Mouse (Mus musculus): ENCODE measurements around the gene Bmp6. TPM values are rescaled to one million over a fixed set of nuclear protein-coding genes. Genes with fewer than 3 reads are reported as not detected.

Gene Bmp6
- polyA plus RNA-seq, 1 experiment from 2014 or later: 2.5 TPM

GRCm38 (mm10) chr13:38359045-38359444, 14.1 kb downstream of the Bmp6 start:
- 63% methylated on average over 4 of the region's 4 CpGs for WGBS
- H3K27ac ChIP-seq: no peak overlapping the region
- H3K4me2 ChIP-seq: no peak overlapping the region

GRCm38 (mm10) chr13:38362751-38363150, 17.8 kb downstream of the Bmp6 start:
- Histone ChIP-seq H3K4me3 (replicated peaks) (no peak overlapping the region), H3K9ac (no peak overlapping the region), H3K4me1 (no peaks in the 10 kb centered on the region), H3K36me3 (no peaks in the 10 kb centered on the region), H3K9me3 (replicated peaks) (no peaks in the 10 kb centered on the region), H3K27ac (no peak overlapping the region), H3K4me2 (no peak overlapping the region), H3K27me3 (no peaks in the 10 kb centered on the region)
- no peak for ATAC-seq (replicated peaks; ENCODE audit: low FRiP score)
- 53% methylated on average over 4 of the region's 4 CpGs for WGBS

More at GRCm38 (mm10) chr13:38359045-38359444, 14.1 kb downstream of the Bmp6 start:
- Histone ChIP-seq H3K4me1 (peaks cover under 1% of the 10 kb centered on the region; the same call in 1 of the 2 replicates), H3K9ac (no peak overlapping the region), H3K4me3 (replicated peaks) (no peak overlapping the region), H3K27me3 (no peaks in the 10 kb centered on the region; the same call in 1 of the 2 replicates), H3K9me3 (replicated peaks) (no peaks in the 10 kb centered on the region), H3K36me3 (no peaks in the 10 kb centered on the region)
- no peak for ATAC-seq (replicated peaks; ENCODE audit: low FRiP score)

- ATAC-seq (replicated peaks; ENCODE audit: low FRiP score): no peak
- no peaks in the 10 kb centered on the region for H3K27me3 ChIP-seq
- 82% methylated on average over 7 of the region's 7 CpGs for WGBS
- H3K9me3 ChIP-seq (replicated peaks): no peaks in the 10 kb centered on the region
- H3K4me1 ChIP-seq: no peaks in the 10 kb centered on the region
- no peak overlapping the region for H3K27ac ChIP-seq
- no peak overlapping the region for H3K4me2 ChIP-seq
- no peaks in the 10 kb centered on the region for H3K36me3 ChIP-seq
- no peak overlapping the region for H3K9ac ChIP-seq
- no peak overlapping the region for H3K4me3 ChIP-seq (replicated peaks)
Observed at GRCm38 (mm10) chr13:38363869-38364268, 19.0 kb downstream of the Bmp6 start.

GRCm38 (mm10) chr13:38369624-38370023, 24.7 kb downstream of the Bmp6 start:
- H3K4me2 ChIP-seq: no peak overlapping the region
- WGBS: 49% methylated on average over 5 of the region's 5 CpGs
- H3K36me3 ChIP-seq: no peaks in the 10 kb centered on the region
- H3K9me3 ChIP-seq (replicated peaks): no peaks in the 10 kb centered on the region
- H3K4me1 ChIP-seq: peaks cover 5% of the 10 kb centered on the region; the same call in 1 of the 2 replicates
- H3K27me3 ChIP-seq: no peaks in the 10 kb centered on the region
- no peak overlapping the region for H3K27ac ChIP-seq
- H3K4me3 ChIP-seq (replicated peaks): no peak overlapping the region
- 0 out of 2 replicates have a peak, but pooled peaks have one; percentile 43 for ATAC-seq (replicated peaks; ENCODE audit: low FRiP score)
- H3K9ac ChIP-seq: no peak overlapping the region

- H3K4me3 ChIP-seq (replicated peaks): no peak overlapping the region
- no peaks in the 10 kb centered on the region for H3K9me3 ChIP-seq (replicated peaks)
- H3K27me3 ChIP-seq: no peaks in the 10 kb centered on the region
- H3K36me3 ChIP-seq: no peaks in the 10 kb centered on the region
- WGBS: 23% methylated on average over 6 of the region's 6 CpGs
- H3K4me1 ChIP-seq: peaks cover 3% of the 10 kb centered on the region; the same call in 1 of the 2 replicates
- no peak overlapping the region for H3K27ac ChIP-seq
- no peak overlapping the region for H3K4me2 ChIP-seq
- H3K9ac ChIP-seq: no peak overlapping the region
- no peak for ATAC-seq (replicated peaks; ENCODE audit: low FRiP score)
Observed at GRCm38 (mm10) chr13:38376071-38376470, 31.2 kb downstream of the Bmp6 start.

- H3K4me2 ChIP-seq: no peak overlapping the region
- ATAC-seq (replicated peaks; ENCODE audit: low FRiP score): no peak
- H3K27me3 ChIP-seq: no peaks in the 10 kb centered on the region
Observed at GRCm38 (mm10) chr13:38377355-38377754, 32.4 kb downstream of the Bmp6 start.

GRCm38 (mm10) chr13:38379806-38380205, 34.9 kb downstream of the Bmp6 start:
- Histone ChIP-seq H3K9me3 (replicated peaks) (no peaks in the 10 kb centered on the region), H3K9ac (no peak overlapping the region), H3K36me3 (no peaks in the 10 kb centered on the region), H3K27ac (no peak overlapping the region), H3K4me2 (no peak overlapping the region), H3K4me1 (peaks cover 3% of the 10 kb centered on the region; the same call in 1 of the 2 replicates), H3K4me3 (replicated peaks) (no peak overlapping the region), H3K27me3 (no peaks in the 10 kb centered on the region)
- ATAC-seq (replicated peaks; ENCODE audit: low FRiP score): no peak
- 86% methylated on average over 5 of the region's 5 CpGs for WGBS

More at GRCm38 (mm10) chr13:38377355-38377754, 32.4 kb downstream of the Bmp6 start:
- WGBS: 87% methylated on average over 9 of the region's 9 CpGs
- no peak overlapping the region for H3K27ac ChIP-seq
- H3K9ac ChIP-seq: no peak overlapping the region
- H3K4me3 ChIP-seq (replicated peaks): no peak overlapping the region
- peaks cover 3% of the 10 kb centered on the region; the same call in 1 of the 2 replicates for H3K4me1 ChIP-seq
- H3K9me3 ChIP-seq (replicated peaks): no peaks in the 10 kb centered on the region
- no peaks in the 10 kb centered on the region for H3K36me3 ChIP-seq

GRCm38 (mm10) chr13:38386035-38386559, 41.2 kb downstream of the Bmp6 start:
- Histone ChIP-seq H3K4me2 (no peak overlapping the region), H3K4me3 (replicated peaks) (no peak overlapping the region), H3K27ac (no peak overlapping the region), H3K9ac (no peak overlapping the region), H3K27me3 (no peaks in the 10 kb centered on the region), H3K36me3 (no peaks in the 10 kb centered on the region), H3K9me3 (replicated peaks) (no peaks in the 10 kb centered on the region), H3K4me1 (no peaks in the 10 kb centered on the region)
- ATAC-seq (replicated peaks; ENCODE audit: low FRiP score): no peak
- WGBS: 81% methylated on average over 3 of the region's 3 CpGs

GRCm38 (mm10) chr13:38387453-38388040, 42.6 kb downstream of the Bmp6 start:
- ATAC-seq (replicated peaks; ENCODE audit: low FRiP score): no peak
- Histone ChIP-seq H3K9ac (no peak overlapping the region), H3K27ac (no peak overlapping the region), H3K4me2 (no peak overlapping the region), H3K9me3 (replicated peaks) (no peaks in the 10 kb centered on the region), H3K4me1 (no peaks in the 10 kb centered on the region), H3K4me3 (replicated peaks) (no peak overlapping the region), H3K36me3 (no peaks in the 10 kb centered on the region), H3K27me3 (no peaks in the 10 kb centered on the region)
- WGBS: 82% methylated on average over 4 of the region's 4 CpGs

GRCm38 (mm10) chr13:38393444-38393843, 48.5 kb downstream of the Bmp6 start:
- Histone ChIP-seq H3K9me3 (replicated peaks) (no peaks in the 10 kb centered on the region), H3K27ac (peak overlapping the region; percentile 48), H3K4me1 (0 out of 2 replicates have a peak, but pooled peaks cover 3% of the 10 kb centered on the region), H3K36me3 (no peaks in the 10 kb centered on the region), H3K9ac (no peak overlapping the region), H3K27me3 (no peaks in the 10 kb centered on the region), H3K4me3 (replicated peaks) (no peak overlapping the region), H3K4me2 (no peak overlapping the region)
- no peak for ATAC-seq (replicated peaks; ENCODE audit: low FRiP score)
- WGBS: 70% methylated on average over 5 of the region's 5 CpGs

- no peaks in the 10 kb centered on the region for H3K9me3 ChIP-seq (replicated peaks)
- 92% methylated on average over 4 of the region's 4 CpGs for WGBS
Observed at GRCm38 (mm10) chr13:38395026-38395425, 50.1 kb downstream of the Bmp6 start.

GRCm38 (mm10) chr13:38397007-38397545, 52.2 kb downstream of the Bmp6 start:
- Histone ChIP-seq H3K36me3 (no peaks in the 10 kb centered on the region), H3K4me2 (no peak overlapping the region), H3K27me3 (no peaks in the 10 kb centered on the region), H3K4me1 (0 out of 2 replicates have a peak, but pooled peaks cover 3% of the 10 kb centered on the region), H3K9me3 (replicated peaks) (no peaks in the 10 kb centered on the region), H3K4me3 (replicated peaks) (no peak overlapping the region), H3K27ac (no peak overlapping the region), H3K9ac (no peak overlapping the region)
- no peak for ATAC-seq (replicated peaks; ENCODE audit: low FRiP score)
- 84% methylated on average over 7 of the region's 7 CpGs for WGBS

More at GRCm38 (mm10) chr13:38395026-38395425, 50.1 kb downstream of the Bmp6 start:
- Histone ChIP-seq H3K27ac (no peak overlapping the region), H3K27me3 (no peaks in the 10 kb centered on the region), H3K4me2 (no peak overlapping the region), H3K4me1 (0 out of 2 replicates have a peak, but pooled peaks cover 3% of the 10 kb centered on the region), H3K4me3 (replicated peaks) (no peak overlapping the region), H3K36me3 (no peaks in the 10 kb centered on the region), H3K9ac (no peak overlapping the region)
- no peak for ATAC-seq (replicated peaks; ENCODE audit: low FRiP score)

Measured in kidney, embryonic 15.5 days (tissue).